Mouse (Mus musculus) spleen, adult 2 months (tissue): ENCODE measurements around the gene Minpp1. TPM values are rescaled to one million over a fixed set of nuclear protein-coding genes. Genes with fewer than 3 reads are reported as not detected.

ENCODE experiments used
- DNase-seq, 2 experiments: peaks; one replicate each; pipeline versions ENCODE4 v3.0.0 to v3.0.0-alpha.2; 2012 to 2021; ENCODE audit warnings: low spot score in 2 of 2, low read depth in 1 of 2
- H3K27ac ChIP-seq: fragments of 200-500 bp; 2 replicates; pipeline ENCODE4 v1.5.1; 2012; ENCODE audit warnings: low read length, inconsistent platforms; ENCODE audit not compliant: insufficient read depth
- H3K27me3 ChIP-seq: fragments of 200-500 bp; 2 replicates; pipeline ENCODE4 v1.6.1; 2012; ENCODE audit warnings: mild to moderate bottlenecking, moderate library complexity, low read length, inconsistent platforms; ENCODE audit not compliant: control insufficient read depth, insufficient read depth
- H3K36me3 ChIP-seq: fragments of 200-500 bp; 2 replicates; pipeline ENCODE4 v1.6.1; 2012; ENCODE audit warnings: mild to moderate bottlenecking, low read length, inconsistent platforms; ENCODE audit not compliant: control insufficient read depth, insufficient read depth
- H3K4me1 ChIP-seq: fragments of 200-500 bp; 2 replicates; pipeline ENCODE4 v1.6.1; 2011; ENCODE audit warnings: inconsistent platforms; ENCODE audit not compliant: control insufficient read depth, insufficient read depth, insufficient read length
- H3K4me3 ChIP-seq: fragments of 200-500 bp; 2 replicates; pipeline ENCODE4 v1.5.1; 2011; ENCODE audit warnings: mild to moderate bottlenecking, inconsistent platforms; ENCODE audit not compliant: insufficient read depth, insufficient read length; ENCODE audit errors: extremely low read depth
- CTCF ChIP-seq: fragments of 200-500 bp; IDR thresholded peaks from 2 replicates; pipeline ENCODE4 v1.5.1; 2011; ENCODE audit warnings: mild to moderate bottlenecking, inconsistent platforms; ENCODE audit not compliant: insufficient read depth, insufficient read length, insufficient replicate concordance; ENCODE audit errors: extremely low read depth
- POLR2A ChIP-seq: fragments of 200-500 bp; IDR thresholded peaks from 2 replicates; pipeline ENCODE4 v1.6.1; 2011; ENCODE audit warnings: low read depth, low read length, inconsistent platforms
- WGBS: fragments of 180-500 bp; shearing (Covaris S2); methylation state at CpG from one replicate; pipeline ENCODE4 v1.1.7; 2018; 5-methylcytosine and 5-hydroxymethylcytosine counted together
- polyA plus RNA-seq: library from polyadenylated mRNA; depleted of rRNA; stranded (reverse); fragments of >200 nt; gene quantifications from 2 replicates; pipeline ENCODE4 v1.2.3, GENCODE M21; 2012

The Minpp1 gene
- polyA plus RNA-seq, 1 experiment: 44.7 TPM

DNA sequence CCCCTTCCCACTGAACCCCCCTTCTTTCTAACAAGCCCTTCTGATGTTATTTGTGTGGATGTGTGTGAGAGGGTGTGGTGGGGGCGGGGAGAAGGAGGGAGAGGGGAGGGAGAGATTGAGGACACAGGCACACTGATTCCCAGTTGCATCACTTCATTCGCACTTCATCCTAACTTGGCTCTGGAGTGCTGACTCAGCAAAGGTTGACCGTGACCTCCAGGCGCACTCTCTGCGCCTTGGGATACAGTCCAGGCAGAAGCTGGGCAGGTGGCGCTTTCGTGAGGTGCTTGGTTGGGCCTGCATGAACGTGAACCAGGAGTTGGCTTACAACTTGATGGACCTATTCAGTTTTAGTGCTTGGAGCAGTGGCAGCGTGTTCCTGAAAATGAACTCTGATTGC, 22.0 kb downstream of the Minpp1 start:
- peaks cover 7% of the 10 kb centered on the region for H3K36me3 ChIP-seq
- H3K27ac ChIP-seq: no peak overlapping the region
- no peak for DNase-seq
- TF ChIP-seq POLR2A (no peak), CTCF (no peak)
- H3K4me1 ChIP-seq: no peaks in the 10 kb centered on the region
- 91% methylated on average over 9 of the region's 9 CpGs for WGBS
- H3K4me3 ChIP-seq: no peak overlapping the region
- H3K27me3 ChIP-seq: no peaks in the 10 kb centered on the region

GRCm38 (mm10) chr19:32510267-32510666, 24.7 kb downstream of the Minpp1 start:
- Histone ChIP-seq H3K27ac (no peak overlapping the region), H3K4me3 (no peak overlapping the region), H3K27me3 (no peaks in the 10 kb centered on the region), H3K36me3 (peaks cover 19% of the 10 kb centered on the region), H3K4me1 (no peaks in the 10 kb centered on the region)
- TF ChIP-seq POLR2A: no peak
- no peak for TF ChIP-seq CTCF
- WGBS: 76% methylated on average over 3 of the region's 3 CpGs
- DNase-seq: no peak

DNA sequence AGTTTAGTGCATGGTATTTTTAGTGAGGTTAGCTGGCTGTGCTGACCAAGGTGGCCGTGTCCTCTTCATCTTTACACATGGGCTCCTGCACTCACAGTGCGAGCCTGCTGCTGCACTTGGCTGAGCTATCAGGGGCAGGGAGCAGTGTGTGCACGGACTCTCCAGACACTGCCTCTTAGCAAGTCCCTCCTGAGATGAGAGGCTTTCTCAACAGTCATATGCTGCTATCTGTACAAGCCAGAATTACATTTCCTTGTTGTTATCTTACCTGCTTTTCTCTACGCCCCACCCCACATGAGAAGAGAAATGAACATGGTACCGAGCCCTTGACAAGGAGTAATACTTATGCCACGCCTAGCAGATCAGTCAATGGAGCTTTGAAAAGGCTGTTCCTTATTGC, 25.4 kb downstream of the Minpp1 start:
- Histone ChIP-seq H3K27me3 (no peaks in the 10 kb centered on the region), H3K4me3 (no peak overlapping the region), H3K4me1 (no peaks in the 10 kb centered on the region), H3K36me3 (peaks cover 20% of the 10 kb centered on the region), H3K27ac (no peak overlapping the region)
- no peak for DNase-seq
- 88% methylated on average over 6 of the region's 6 CpGs for whole genome bisulfite sequencing
- TF ChIP-seq CTCF: no peak
- TF ChIP-seq POLR2A: no peak

DNA sequence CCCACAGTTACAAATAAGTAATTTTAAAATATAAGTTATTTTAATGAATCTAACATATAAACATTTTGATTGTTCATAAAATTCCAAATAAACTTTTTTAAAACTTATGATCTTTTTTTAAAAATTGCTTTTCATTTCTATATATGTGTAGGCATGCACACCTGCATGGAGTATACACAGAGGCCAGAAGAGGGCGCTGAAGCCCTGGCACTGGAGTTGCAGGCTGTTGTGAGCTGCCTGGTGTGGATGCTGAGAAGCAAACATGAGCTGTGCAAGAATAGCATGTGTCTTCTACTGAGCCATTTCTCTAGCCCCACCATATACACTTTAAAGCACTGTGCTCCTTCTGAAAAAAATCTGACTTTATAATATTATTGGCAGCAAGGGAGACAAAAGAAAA, 26.9 kb downstream of the Minpp1 start:
- TF ChIP-seq CTCF (no peak), POLR2A (no peak)
- Histone ChIP-seq H3K36me3 (peaks cover 20% of the 10 kb centered on the region), H3K27ac (no peak overlapping the region), H3K27me3 (no peaks in the 10 kb centered on the region), H3K4me3 (no peak overlapping the region), H3K4me1 (no peaks in the 10 kb centered on the region)
- no peak for DNase-seq
- WGBS: 66% methylated on average over 1 of the region's 1 CpGs

GRCm38 (mm10) chr19:32516575-32516974, 31.0 kb downstream of the Minpp1 start:
- TF ChIP-seq CTCF (no peak), POLR2A (no peak)
- Histone ChIP-seq H3K27ac (no peak overlapping the region), H3K36me3 (peaks cover 18% of the 10 kb centered on the region), H3K4me1 (no peaks in the 10 kb centered on the region), H3K27me3 (no peaks in the 10 kb centered on the region), H3K4me3 (no peak overlapping the region)
- WGBS: 98% methylated on average over 9 of the region's 9 CpGs
- no peak for DNase-seq

GRCm38 (mm10) chr19:32521446-32521845, 35.9 kb downstream of the Minpp1 start:
- DNase-seq: no peak
- 89% methylated on average over 3 of the region's 3 CpGs for WGBS

GRCm38 (mm10) chr19:32522247-32522646, 36.7 kb downstream of the Minpp1 start:
- WGBS: 97% methylated on average over 5 of the region's 5 CpGs
- no peak for DNase-seq
- no peak for TF ChIP-seq POLR2A
- no peak overlapping the region for H3K27ac ChIP-seq
- no peak overlapping the region for H3K4me3 ChIP-seq
- H3K36me3 ChIP-seq: no peaks in the 10 kb centered on the region
- H3K4me1 ChIP-seq: no peaks in the 10 kb centered on the region; the same call in 1 of the 2 replicates
- no peaks in the 10 kb centered on the region for H3K27me3 ChIP-seq

More at GRCm38 (mm10) chr19:32521446-32521845, 35.9 kb downstream of the Minpp1 start:
- no peak overlapping the region for H3K27ac ChIP-seq
- no peaks in the 10 kb centered on the region for H3K27me3 ChIP-seq
- no peaks in the 10 kb centered on the region; the same call in 1 of the 2 replicates for H3K4me1 ChIP-seq
- no peaks in the 10 kb centered on the region for H3K36me3 ChIP-seq
- TF ChIP-seq CTCF (no peak), POLR2A (no peak)
- no peak overlapping the region for H3K4me3 ChIP-seq

GRCm38 (mm10) chr19:32522753-32523307, 37.3 kb downstream of the Minpp1 start:
- H3K27ac ChIP-seq: no peak overlapping the region
- 83% methylated on average over 8 of the region's 8 CpGs for WGBS
- no peak for TF ChIP-seq CTCF
- no peak for TF ChIP-seq POLR2A

More at GRCm38 (mm10) chr19:32522753-32523307, 37.3 kb downstream of the Minpp1 start:
- no peaks in the 10 kb centered on the region for H3K36me3 ChIP-seq
- DNase-seq: no peak
- no peaks in the 10 kb centered on the region for H3K27me3 ChIP-seq
- no peaks in the 10 kb centered on the region; the same call in 1 of the 2 replicates for H3K4me1 ChIP-seq
- no peak overlapping the region for H3K4me3 ChIP-seq
